Mouse (Mus musculus) embryonic facial prominence, embryonic 12.5 days (tissue): ENCODE measurements at regions not wholly inside any gene's neighbourhood (a gene's known extent, or its start where the extent isn't known, plus 50 kb on each side); places are given as distances from the start of the nearest gene placed in this dataset.

ENCODE experiments used
- ATAC-seq: fragments of 200-750 bp; cut with Nextera tagmentation; 2 replicates; pipeline ENCODE4 v1.8.0; 2017; ENCODE audit not compliant: insufficient number of reproducible peaks, insufficient read depth, low FRiP score, low TSS enrichment
- H3K27ac ChIP-seq: fragments of 300-500 bp; sonication (generic); 2 replicates; pipeline ENCODE4 v1.5.1; 2016; ENCODE audit warnings: mild to moderate bottlenecking
- H3K27me3 ChIP-seq: fragments of 300-500 bp; sonication (generic); 2 replicates; pipeline ENCODE4 v1.6.1; 2016; ENCODE audit warnings: mild to moderate bottlenecking, moderate library complexity
- H3K36me3 ChIP-seq: fragments of 300-500 bp; sonication (generic); 2 replicates; pipeline ENCODE4 v1.6.1; 2016; ENCODE audit warnings: mild to moderate bottlenecking
- H3K4me1 ChIP-seq: fragments of 300-500 bp; sonication (generic); 2 replicates; pipeline ENCODE4 v1.6.1; 2016
- H3K4me2 ChIP-seq: fragments of 300-500 bp; sonication (generic); replicated peaks from 2 replicates; pipeline ENCODE4 v1.6.1; 2016; ENCODE audit warnings: mild to moderate bottlenecking, moderate library complexity
- H3K4me3 ChIP-seq: fragments of 300-500 bp; sonication (generic); 2 replicates; pipeline ENCODE4 v1.5.1; 2016; ENCODE audit warnings: mild to moderate bottlenecking
- H3K9ac ChIP-seq: fragments of 300-500 bp; sonication (generic); 2 replicates; pipeline ENCODE4 v1.6.1; 2016; ENCODE audit warnings: mild to moderate bottlenecking, moderate library complexity
- H3K9me3 ChIP-seq: fragments of 300-500 bp; sonication (generic); 2 replicates; pipeline ENCODE4 v1.6.1; 2016; ENCODE audit warnings: mild to moderate bottlenecking, moderate library complexity
- WGBS: fragments of 180-500 bp; shearing (Covaris S2); methylation state at CpG from one replicate; pipeline ENCODE4 v1.1.7; 2016; 5-methylcytosine and 5-hydroxymethylcytosine counted together

GRCm38 (mm10) chr13:118849541-118849940 lies 179.9 kb downstream of the Fgf10 start:
- 76% methylated on average over 5 of the region's 5 CpGs for WGBS
- H3K4me3 ChIP-seq: no peak overlapping the region
- H3K27me3 ChIP-seq: no peaks in the 10 kb centered on the region
- H3K4me2 ChIP-seq: no peak overlapping the region
- no peaks in the 10 kb centered on the region for H3K4me1 ChIP-seq
- H3K27ac ChIP-seq: no peak overlapping the region
- H3K9ac ChIP-seq: no peak overlapping the region
- ATAC-seq: no peak
- H3K36me3 ChIP-seq: no peaks in the 10 kb centered on the region
- no peaks in the 10 kb centered on the region for H3K9me3 ChIP-seq

GRCm38 (mm10) chr13:118850708-118851107 lies 181.1 kb downstream of the Fgf10 start:
- Histone ChIP-seq H3K9ac (no peak overlapping the region), H3K36me3 (no peaks in the 10 kb centered on the region), H3K27me3 (no peaks in the 10 kb centered on the region), H3K4me3 (no peak overlapping the region), H3K27ac (no peak overlapping the region), H3K4me1 (no peaks in the 10 kb centered on the region), H3K4me2 (no peak overlapping the region), H3K9me3 (no peaks in the 10 kb centered on the region)
- ATAC-seq: no peak
- WGBS: 59% methylated on average over 8 of the region's 8 CpGs

- H3K4me3 ChIP-seq: no peak overlapping the region
- ATAC-seq: no peak
- H3K4me1 ChIP-seq: peaks cover 17% of the 10 kb centered on the region; the same call in 1 of the 2 replicates
- H3K27ac ChIP-seq: no peak overlapping the region
- H3K9me3 ChIP-seq: no peaks in the 10 kb centered on the region
- H3K4me2 ChIP-seq: peak overlapping the region; percentile 16; the same call in 1 of the 2 replicates
- WGBS: 28% methylated on average over 9 of the region's 9 CpGs
- H3K9ac ChIP-seq: no peak overlapping the region
- H3K36me3 ChIP-seq: no peaks in the 10 kb centered on the region
- H3K27me3 ChIP-seq: no peaks in the 10 kb centered on the region
Observed at GRCm38 (mm10) chr13:118886339-118886810, 216.8 kb downstream of the Fgf10 start.

GRCm38 (mm10) chr13:118895079-118895478 lies 225.5 kb downstream of the Fgf10 start:
- no peak for ATAC-seq
- Histone ChIP-seq H3K4me1 (no peaks in the 10 kb centered on the region), H3K4me3 (no peak overlapping the region), H3K9me3 (no peaks in the 10 kb centered on the region), H3K4me2 (no peak overlapping the region), H3K9ac (no peak overlapping the region), H3K36me3 (no peaks in the 10 kb centered on the region), H3K27me3 (no peaks in the 10 kb centered on the region), H3K27ac (no peak overlapping the region)
- 40% methylated on average over 4 of the region's 4 CpGs for WGBS

GRCm38 (mm10) chr13:118901950-118902349 lies 232.4 kb downstream of the Fgf10 start:
- Histone ChIP-seq H3K9ac (no peak overlapping the region), H3K4me2 (no peak overlapping the region), H3K9me3 (no peaks in the 10 kb centered on the region), H3K4me1 (no peaks in the 10 kb centered on the region), H3K4me3 (no peak overlapping the region), H3K36me3 (no peaks in the 10 kb centered on the region), H3K27me3 (no peaks in the 10 kb centered on the region), H3K27ac (no peak overlapping the region)
- WGBS: 88% methylated on average over 2 of the region's 2 CpGs
- no peak for ATAC-seq

- Histone ChIP-seq H3K4me3 (no peak overlapping the region), H3K9ac (no peak overlapping the region), H3K9me3 (no peaks in the 10 kb centered on the region), H3K4me2 (no peak overlapping the region), H3K36me3 (no peaks in the 10 kb centered on the region), H3K4me1 (no peaks in the 10 kb centered on the region), H3K27ac (no peak overlapping the region), H3K27me3 (no peaks in the 10 kb centered on the region)
- ATAC-seq: no peak
- 64% methylated on average over 2 of the region's 2 CpGs for WGBS
Observed at GRCm38 (mm10) chr13:118910351-118910750, 240.8 kb downstream of the Fgf10 start.

- no peak overlapping the region for H3K4me2 ChIP-seq
- no peaks in the 10 kb centered on the region for H3K4me1 ChIP-seq
- no peak overlapping the region for H3K27ac ChIP-seq
- no peak overlapping the region for H3K4me3 ChIP-seq
- no peaks in the 10 kb centered on the region for H3K27me3 ChIP-seq
- no peak overlapping the region for H3K9ac ChIP-seq
- H3K9me3 ChIP-seq: no peaks in the 10 kb centered on the region
- 80% methylated on average over 3 of the region's 3 CpGs for WGBS
- no peaks in the 10 kb centered on the region for H3K36me3 ChIP-seq
- no peak for ATAC-seq
Observed at GRCm38 (mm10) chr13:118940786-118941185, 271.2 kb downstream of the Fgf10 start.

- no peak overlapping the region for H3K4me3 ChIP-seq
- ATAC-seq: no peak
- H3K9ac ChIP-seq: no peak overlapping the region
- WGBS: 82% methylated on average over 3 of the region's 3 CpGs
- H3K36me3 ChIP-seq: no peaks in the 10 kb centered on the region
- no peaks in the 10 kb centered on the region for H3K4me1 ChIP-seq
- no peak overlapping the region for H3K27ac ChIP-seq
- H3K9me3 ChIP-seq: no peaks in the 10 kb centered on the region
- no peaks in the 10 kb centered on the region for H3K27me3 ChIP-seq
- H3K4me2 ChIP-seq: no peak overlapping the region
Observed at GRCm38 (mm10) chr13:118966120-118966676, 296.6 kb downstream of the Fgf10 start.

GRCm38 (mm10) chr13:118967707-118968106 lies 298.1 kb downstream of the Fgf10 start:
- Histone ChIP-seq H3K27me3 (no peaks in the 10 kb centered on the region), H3K4me1 (no peaks in the 10 kb centered on the region), H3K9me3 (no peaks in the 10 kb centered on the region), H3K4me3 (no peak overlapping the region), H3K36me3 (no peaks in the 10 kb centered on the region), H3K27ac (no peak overlapping the region), H3K4me2 (no peak overlapping the region), H3K9ac (no peak overlapping the region)
- WGBS: 74% methylated on average over 4 of the region's 4 CpGs
- ATAC-seq: no peak

- Histone ChIP-seq H3K27ac (no peak overlapping the region), H3K4me1 (no peaks in the 10 kb centered on the region), H3K4me2 (no peak overlapping the region), H3K27me3 (no peaks in the 10 kb centered on the region), H3K4me3 (no peak overlapping the region), H3K9ac (no peak overlapping the region), H3K36me3 (no peaks in the 10 kb centered on the region), H3K9me3 (no peaks in the 10 kb centered on the region)
- no peak for ATAC-seq
Observed at GRCm38 (mm10) chr13:118975008-118975407, 305.4 kb downstream of the Fgf10 start.

- 74% methylated on average over 1 of the region's 1 CpGs for WGBS
- H3K27me3 ChIP-seq: no peaks in the 10 kb centered on the region
- H3K4me2 ChIP-seq: no peak overlapping the region
- no peak overlapping the region for H3K9ac ChIP-seq
- H3K4me1 ChIP-seq: no peaks in the 10 kb centered on the region
- ATAC-seq: no peak
- no peak overlapping the region for H3K4me3 ChIP-seq
- H3K36me3 ChIP-seq: no peaks in the 10 kb centered on the region
- H3K27ac ChIP-seq: no peak overlapping the region
- H3K9me3 ChIP-seq: no peaks in the 10 kb centered on the region
Observed at GRCm38 (mm10) chr13:118975519-118975918, 305.9 kb downstream of the Fgf10 start.

- 68% methylated on average over 5 of the region's 5 CpGs for WGBS
- Histone ChIP-seq H3K4me2 (no peak overlapping the region), H3K9ac (no peak overlapping the region), H3K27ac (no peak overlapping the region), H3K9me3 (no peaks in the 10 kb centered on the region), H3K27me3 (no peaks in the 10 kb centered on the region), H3K4me3 (no peak overlapping the region), H3K4me1 (0 out of 2 replicates have a peak, but pooled peaks cover 4% of the 10 kb centered on the region), H3K36me3 (no peaks in the 10 kb centered on the region)
- ATAC-seq: no peak
Observed at GRCm38 (mm10) chr13:118979505-118979904, 309.9 kb downstream of the Fgf10 start.
